Mouse (Mus musculus) stomach, embryonic 16.5 days (tissue): ENCODE results near the gene Nr1h4. TPM values are rescaled to one million over a fixed set of nuclear protein-coding genes. Genes with fewer than 3 reads are reported as not detected.

Experiments
- ATAC-seq: fragments of 200-750 bp; cut with Nextera tagmentation; 2 replicates; pipeline ENCODE4 v1.8.0; 2017; ENCODE audit warnings: moderate number of reproducible peaks, moderate TSS enrichment; ENCODE audit not compliant: insufficient read depth, low FRiP score
- H3K27ac ChIP-seq: fragments of 300-500 bp; sonication (generic); 2 replicates; pipeline ENCODE4 v1.5.1; 2014; ENCODE audit warnings: low read length
- H3K27me3 ChIP-seq: fragments of 300-500 bp; sonication (generic); 2 replicates; pipeline ENCODE4 v1.6.1; 2014; ENCODE audit warnings: low read length, control low read depth, mixed read lengths; ENCODE audit not compliant: control insufficient read depth, insufficient read depth
- H3K36me3 ChIP-seq: fragments of 300-500 bp; sonication (generic); 2 replicates; pipeline ENCODE4 v1.6.1; 2014; ENCODE audit warnings: low read length; ENCODE audit not compliant: control insufficient read depth, insufficient read depth
- H3K4me1 ChIP-seq: fragments of 300-500 bp; sonication (generic); 2 replicates; pipeline ENCODE4 v1.6.1; 2014; ENCODE audit warnings: low read length, control low read depth, mixed read lengths; ENCODE audit not compliant: control insufficient read depth, insufficient read depth
- H3K4me2 ChIP-seq: fragments of 300-500 bp; sonication (generic); 2 replicates; pipeline ENCODE4 v1.6.1; 2014; ENCODE audit warnings: low read depth, low read length, mixed read lengths
- H3K4me3 ChIP-seq: fragments of 300-500 bp; sonication (generic); replicated peaks from 2 replicates; pipeline ENCODE4 v1.5.1; 2014; ENCODE audit warnings: mild to moderate bottlenecking, low read length
- H3K9ac ChIP-seq: fragments of 300-500 bp; sonication (generic); 2 replicates; pipeline ENCODE4 v1.6.1; 2014; ENCODE audit warnings: low read length
- H3K9me3 ChIP-seq: fragments of 300-500 bp; sonication (generic); replicated peaks from 2 replicates; pipeline ENCODE4 v1.6.1; 2016; ENCODE audit warnings: low read length, control low read depth; ENCODE audit not compliant: control insufficient read depth
- WGBS: fragments of 180-500 bp; shearing (Covaris S2); extraction: QIAGEN DNeasy Blood & Tissue Kit; methylation state at CpG from one replicate; pipeline ENCODE4 v1.1.7; 2014; 5-methylcytosine and 5-hydroxymethylcytosine counted together
- polyA plus RNA-seq: library from polyadenylated mRNA; unstranded; fragments of >200 nt; fragmentation: Nextera tagmentation; extraction: Ambion mirVana; gene quantifications from 2 replicates; pipeline ENCODE4 v1.2.1, GENCODE M21; 2015

Nr1h4 gene
- polyA plus RNA-seq, 1 experiment from 2014 or later: 8.6 TPM

DNA sequence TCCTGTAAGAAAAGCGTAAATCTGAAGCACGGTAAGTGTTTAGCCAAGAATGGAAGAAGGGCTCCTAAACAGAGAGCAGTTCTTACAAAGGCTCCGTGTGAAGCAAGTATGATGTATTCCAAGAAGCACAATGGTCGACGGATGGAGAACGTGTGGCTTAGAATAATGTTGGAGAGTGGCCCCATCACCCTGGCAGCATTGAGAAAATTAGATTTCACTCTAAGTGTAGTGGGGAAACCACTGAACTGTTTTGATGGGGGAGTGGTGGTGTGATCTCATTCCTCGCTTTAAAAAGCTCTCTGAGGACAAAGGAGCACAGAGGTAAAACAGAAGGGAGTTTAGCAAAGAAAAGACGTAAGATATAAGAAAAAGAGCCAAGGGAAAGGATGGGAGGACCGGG, 95.9 kb downstream of the Nr1h4 start:
- Histone ChIP-seq H3K9me3 (no peaks in the 10 kb centered on the region), H3K9ac (no peak overlapping the region), H3K4me1 (peaks cover 1% of the 10 kb centered on the region; the same call in 1 of the 2 replicates), H3K27ac (no peak overlapping the region), H3K27me3 (no peaks in the 10 kb centered on the region), H3K36me3 (no peaks in the 10 kb centered on the region), H3K4me3 (no peak overlapping the region), H3K4me2 (no peak overlapping the region)
- WGBS: 85% methylated on average over 9 of the region's 9 CpGs
- ATAC-seq: no peak

DNA sequence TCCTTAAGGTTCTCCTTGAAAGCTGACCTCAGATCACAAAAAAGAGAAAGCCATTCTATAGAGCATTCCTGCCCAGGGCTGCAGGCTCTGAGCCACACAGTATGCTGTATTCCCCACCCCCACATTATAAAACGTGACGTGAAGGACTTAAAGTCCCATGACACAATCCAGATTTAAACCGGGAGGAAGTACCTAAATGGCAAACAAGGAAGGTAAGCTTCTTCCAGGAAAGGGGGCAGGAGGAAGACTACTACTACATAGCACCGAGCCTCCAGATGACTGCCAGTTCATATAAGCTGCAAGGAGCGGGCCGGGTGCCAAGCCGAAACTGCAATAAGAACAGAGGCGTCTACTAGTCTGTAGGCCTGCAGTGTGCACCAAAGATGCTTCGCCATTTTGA, 97.5 kb downstream of the Nr1h4 start:
- Histone ChIP-seq H3K36me3 (no peaks in the 10 kb centered on the region), H3K9ac (no peak overlapping the region), H3K9me3 (no peaks in the 10 kb centered on the region), H3K4me1 (no peaks in the 10 kb centered on the region), H3K27me3 (no peaks in the 10 kb centered on the region), H3K27ac (no peak overlapping the region), H3K4me3 (no peak overlapping the region), H3K4me2 (no peak overlapping the region)
- 73% methylated on average over 9 of the region's 9 CpGs for WGBS
- no peak; the same call in 1 of the 2 replicates for ATAC-seq

DNA sequence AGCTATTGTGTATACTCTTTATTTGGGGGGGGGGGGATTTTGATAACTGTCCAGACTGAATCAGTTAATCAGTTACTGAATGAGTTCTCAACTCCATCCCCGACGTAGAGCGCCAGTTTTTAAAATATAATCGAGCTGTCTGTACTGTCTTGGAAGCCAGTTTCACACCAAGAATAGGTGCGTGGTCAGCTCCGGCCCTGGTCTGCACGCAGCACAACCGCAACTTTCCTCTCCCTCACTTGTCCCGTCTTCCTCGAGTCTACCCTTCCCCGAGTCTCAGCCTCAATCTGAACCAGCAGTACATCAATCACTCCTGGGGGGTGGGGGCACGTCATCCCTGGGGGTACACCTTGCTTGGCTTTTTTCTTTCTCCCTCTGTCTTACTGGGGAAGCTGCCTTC, 98.0 kb downstream of the Nr1h4 start:
- 80% methylated on average over 12 of the region's 12 CpGs for WGBS
- Histone ChIP-seq H3K4me2 (no peak overlapping the region), H3K27me3 (no peaks in the 10 kb centered on the region), H3K4me3 (no peak overlapping the region), H3K27ac (no peak overlapping the region), H3K9me3 (no peaks in the 10 kb centered on the region), H3K9ac (no peak overlapping the region), H3K36me3 (0 out of 2 replicates have a peak, but pooled peaks cover 2% of the 10 kb centered on the region), H3K4me1 (no peaks in the 10 kb centered on the region)
- ATAC-seq: no peak

DNA sequence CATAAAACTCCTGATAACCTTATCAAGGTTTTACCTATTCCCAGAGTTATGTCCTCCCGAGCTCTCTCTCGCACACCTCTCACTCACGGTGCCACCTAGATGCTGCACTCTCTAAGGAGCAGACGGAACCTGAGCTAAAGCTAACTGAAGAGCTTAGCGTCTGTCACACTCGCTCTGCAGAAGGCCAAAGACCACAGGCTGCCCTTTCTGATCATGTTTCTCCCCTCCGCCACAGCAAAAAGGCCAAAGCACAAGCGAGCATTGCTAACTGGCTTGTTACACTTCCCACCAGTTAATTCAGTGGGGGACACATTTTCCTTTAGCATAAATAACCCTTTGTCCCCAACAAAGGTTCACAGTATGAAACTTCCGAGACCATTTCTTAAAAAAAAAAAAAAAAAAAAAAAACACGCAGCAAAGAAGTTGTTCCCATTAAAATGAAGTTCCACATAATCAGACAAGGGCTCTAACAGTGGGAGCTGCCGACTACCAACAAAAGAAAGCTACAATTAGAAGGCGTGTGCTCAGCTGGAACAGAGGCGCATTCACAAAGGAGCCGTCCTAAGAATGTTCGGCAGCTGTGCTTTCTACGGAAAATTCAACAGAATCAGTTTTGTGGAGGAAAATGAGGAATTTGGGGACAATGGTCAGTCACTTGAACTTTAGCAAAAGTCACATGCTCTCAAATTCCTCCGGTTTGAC, 98.7 kb downstream of the Nr1h4 start:
- Histone ChIP-seq H3K4me2 (no peak overlapping the region), H3K9me3 (no peaks in the 10 kb centered on the region), H3K27ac (no peak overlapping the region), H3K9ac (no peak overlapping the region), H3K27me3 (no peaks in the 10 kb centered on the region), H3K4me3 (no peak overlapping the region), H3K4me1 (no peaks in the 10 kb centered on the region), H3K36me3 (0 out of 2 replicates have a peak, but pooled peaks cover 2% of the 10 kb centered on the region)
- no peak for ATAC-seq
- 73% methylated on average over 17 of the region's 17 CpGs for WGBS

DNA sequence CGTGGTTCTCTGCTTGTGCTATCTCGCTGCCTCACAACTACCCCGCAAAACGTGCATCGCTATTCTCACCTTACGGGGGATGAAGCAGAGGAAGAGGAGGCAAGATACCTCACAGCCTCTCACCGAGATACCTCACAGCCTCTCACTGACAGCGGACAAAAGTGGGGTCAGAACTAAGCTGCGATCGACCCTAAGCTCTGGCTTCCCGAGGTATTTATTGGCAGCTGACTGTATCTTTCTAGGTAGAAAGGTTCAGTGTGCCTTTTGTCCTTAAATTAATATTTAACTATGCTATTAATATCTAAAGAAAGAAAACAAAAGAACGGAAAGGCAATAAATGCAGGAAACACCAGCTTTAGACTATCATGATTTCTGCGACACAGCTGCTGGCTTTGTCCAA, 100.6 kb downstream of the Nr1h4 start:
- Histone ChIP-seq H3K36me3 (0 out of 2 replicates have a peak, but pooled peaks cover 2% of the 10 kb centered on the region), H3K27me3 (no peaks in the 10 kb centered on the region), H3K4me1 (no peaks in the 10 kb centered on the region), H3K9me3 (no peaks in the 10 kb centered on the region), H3K4me2 (peak overlapping the region; percentile 27; the same call in 1 of the 2 replicates), H3K9ac (no peak overlapping the region), H3K27ac (no peak overlapping the region), H3K4me3 (no peak overlapping the region)
- 66% methylated on average over 13 of the region's 13 CpGs for WGBS
- ATAC-seq: no peak

DNA sequence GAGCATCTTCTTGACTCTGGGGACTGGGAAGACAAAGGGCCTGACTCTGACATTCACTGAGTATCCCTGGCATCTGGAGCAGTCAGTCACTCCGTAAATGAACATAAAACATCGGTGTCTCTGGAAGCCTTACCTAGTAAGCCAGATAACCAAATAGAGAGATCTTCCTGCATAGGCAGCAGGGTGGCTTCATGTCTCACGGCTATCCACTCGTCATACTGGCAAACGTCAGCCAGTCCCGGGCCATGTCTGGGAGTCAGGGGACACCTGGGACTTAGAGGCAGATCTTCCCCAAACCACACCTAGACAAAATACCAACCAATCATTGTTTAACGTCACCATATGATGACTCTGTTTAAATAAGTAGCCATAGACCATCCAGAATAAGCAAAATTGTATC, 102.6 kb downstream of the Nr1h4 start:
- H3K9ac ChIP-seq: no peak overlapping the region
- H3K4me2 ChIP-seq: no peak overlapping the region
- H3K4me3 ChIP-seq: no peak overlapping the region
- no peak overlapping the region for H3K27ac ChIP-seq
- no peaks in the 10 kb centered on the region for H3K27me3 ChIP-seq
- no peaks in the 10 kb centered on the region for H3K9me3 ChIP-seq
- 88% methylated on average over 7 of the region's 7 CpGs for WGBS
- no peaks in the 10 kb centered on the region for H3K4me1 ChIP-seq
- ATAC-seq: no peak
- H3K36me3 ChIP-seq: 0 out of 2 replicates have a peak, but pooled peaks cover 2% of the 10 kb centered on the region

DNA sequence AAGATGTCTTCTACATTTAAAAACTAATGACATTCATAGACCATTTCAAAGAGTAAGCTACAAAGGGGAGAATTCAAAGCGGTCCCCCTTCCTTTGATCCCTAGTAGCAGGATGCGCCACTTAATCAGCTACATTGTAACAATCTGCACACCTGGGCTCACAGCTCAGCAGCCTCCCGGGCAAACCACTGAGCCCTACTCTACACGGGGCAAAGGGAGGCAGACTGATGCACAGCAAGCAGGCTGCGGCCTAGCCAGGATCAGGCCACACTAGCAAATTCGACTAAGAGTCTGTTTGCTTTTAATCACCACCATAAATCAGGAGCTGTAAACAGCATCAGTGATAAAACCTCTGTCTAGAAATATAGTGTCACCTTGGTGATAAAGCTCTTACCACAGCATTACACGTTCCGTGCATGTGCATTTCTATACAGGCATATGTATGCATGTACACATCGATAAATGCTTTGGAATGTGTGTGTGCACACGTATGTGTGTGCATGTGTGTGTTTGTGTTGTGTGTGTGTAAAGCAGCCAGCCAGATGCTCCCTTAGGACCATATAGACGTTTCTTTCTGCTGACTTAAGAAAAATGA, 108.5 kb downstream of the Nr1h4 start:
- Histone ChIP-seq H3K4me3 (no peak overlapping the region), H3K27me3 (no peaks in the 10 kb centered on the region), H3K4me1 (no peaks in the 10 kb centered on the region), H3K9ac (no peak overlapping the region), H3K4me2 (no peak overlapping the region), H3K9me3 (no peaks in the 10 kb centered on the region), H3K36me3 (no peaks in the 10 kb centered on the region), H3K27ac (peak overlapping the region; percentile 43; the same call in 1 of the 2 replicates)
- WGBS: 80% methylated on average over 11 of the region's 11 CpGs
- no peak for ATAC-seq

DNA sequence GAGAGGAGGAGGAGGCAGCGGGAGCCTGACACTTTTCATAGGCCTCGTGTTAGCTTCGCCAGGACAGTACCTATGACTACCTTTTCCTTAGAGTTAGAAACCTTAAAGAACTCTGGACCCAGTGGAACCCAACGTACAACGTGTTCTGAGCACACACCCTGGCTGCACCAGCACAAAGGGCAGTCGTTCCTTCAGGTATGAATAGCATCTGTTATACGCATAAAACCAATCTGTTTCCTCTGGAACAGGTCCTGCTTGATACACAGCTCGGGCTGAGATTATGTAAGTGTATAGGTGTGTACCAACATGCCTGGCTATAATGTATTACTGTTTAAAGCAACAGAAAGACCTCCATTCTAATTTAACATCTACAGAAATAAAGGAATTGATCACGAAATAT, 109.2 kb downstream of the Nr1h4 start:
- peak; percentile 53; the same call in 1 of the 2 replicates for ATAC-seq
- no peak overlapping the region for H3K27ac ChIP-seq
- no peaks in the 10 kb centered on the region for H3K27me3 ChIP-seq
- 87% methylated on average over 9 of the region's 9 CpGs for WGBS
- H3K9me3 ChIP-seq: no peaks in the 10 kb centered on the region
- H3K4me3 ChIP-seq: no peak overlapping the region
- H3K4me1 ChIP-seq: no peaks in the 10 kb centered on the region
- H3K36me3 ChIP-seq: no peaks in the 10 kb centered on the region
- no peak overlapping the region for H3K9ac ChIP-seq
- H3K4me2 ChIP-seq: no peak overlapping the region

DNA sequence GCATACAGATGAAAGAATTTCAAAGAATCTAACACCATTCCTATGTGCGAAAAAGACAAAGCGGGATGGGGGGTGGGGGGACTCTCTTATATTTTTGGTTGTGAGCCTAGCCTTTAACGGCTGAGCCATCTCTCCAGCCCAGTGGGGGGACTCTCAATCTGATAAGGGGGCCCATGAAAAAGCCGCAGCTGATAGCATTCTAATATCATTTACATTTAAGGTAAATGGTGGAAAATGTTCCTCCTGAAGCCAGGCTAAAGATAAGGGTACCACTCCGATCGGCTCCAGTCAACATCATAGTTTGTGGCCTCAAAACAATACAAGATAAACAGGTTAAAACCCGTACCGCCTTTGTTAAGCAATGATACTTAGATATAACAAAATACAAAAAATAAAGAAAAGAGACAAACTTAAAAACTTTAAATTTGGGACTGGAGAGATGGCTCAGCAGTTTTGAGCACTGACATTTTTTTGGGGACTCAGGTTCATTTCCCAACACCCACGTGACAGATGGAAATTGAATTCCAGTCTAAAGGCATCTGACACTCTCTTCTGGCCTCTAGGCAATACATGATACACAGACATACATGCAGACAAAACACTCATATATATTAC, 110.1 kb downstream of the Nr1h4 start:
- Histone ChIP-seq H3K4me1 (no peaks in the 10 kb centered on the region), H3K27ac (no peak overlapping the region), H3K36me3 (no peaks in the 10 kb centered on the region), H3K4me3 (no peak overlapping the region), H3K9ac (no peak overlapping the region), H3K4me2 (no peak overlapping the region), H3K9me3 (no peaks in the 10 kb centered on the region), H3K27me3 (no peaks in the 10 kb centered on the region)
- ATAC-seq: no peak
- 93% methylated on average over 9 of the region's 9 CpGs for WGBS
